Mouse (Mus musculus) cerebellum, adult 11-12 months (tissue): ENCODE measurements at regions not wholly inside any gene's neighbourhood (a gene's known extent, or its start where the extent isn't known, plus 50 kb on each side); places are given as distances from the start of the nearest gene placed in this dataset.
"Not testable (repeated sequence)": the region's sequence is repeated elsewhere in the genome, so short reads cannot be mapped to it uniquely, and the experiment has no call there.

ENCODE experiments used
- DNase-seq: peaks from one replicate; pipeline ENCODE4 v3.0.0; 2022

DNA sequence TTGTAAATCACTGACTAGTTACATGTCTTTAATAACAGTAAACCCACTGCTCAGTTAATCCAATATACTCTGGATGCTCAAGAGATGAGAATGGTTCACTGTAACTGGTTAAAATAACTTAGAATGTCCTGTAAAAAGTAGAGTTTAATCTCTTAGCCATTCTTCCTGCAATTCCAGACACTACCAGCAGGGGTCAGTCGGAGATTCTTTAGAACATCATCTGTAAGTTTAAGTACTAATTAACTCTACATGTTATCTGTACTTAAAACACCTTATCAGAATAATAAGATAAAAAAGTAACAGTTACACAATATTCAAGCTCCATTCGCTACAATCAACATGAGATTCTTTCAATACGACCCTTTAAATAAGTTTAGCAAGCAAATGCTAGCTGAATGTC, 58.7 kb upstream of the Olig3 start:
- no peak for DNase-seq

DNA sequence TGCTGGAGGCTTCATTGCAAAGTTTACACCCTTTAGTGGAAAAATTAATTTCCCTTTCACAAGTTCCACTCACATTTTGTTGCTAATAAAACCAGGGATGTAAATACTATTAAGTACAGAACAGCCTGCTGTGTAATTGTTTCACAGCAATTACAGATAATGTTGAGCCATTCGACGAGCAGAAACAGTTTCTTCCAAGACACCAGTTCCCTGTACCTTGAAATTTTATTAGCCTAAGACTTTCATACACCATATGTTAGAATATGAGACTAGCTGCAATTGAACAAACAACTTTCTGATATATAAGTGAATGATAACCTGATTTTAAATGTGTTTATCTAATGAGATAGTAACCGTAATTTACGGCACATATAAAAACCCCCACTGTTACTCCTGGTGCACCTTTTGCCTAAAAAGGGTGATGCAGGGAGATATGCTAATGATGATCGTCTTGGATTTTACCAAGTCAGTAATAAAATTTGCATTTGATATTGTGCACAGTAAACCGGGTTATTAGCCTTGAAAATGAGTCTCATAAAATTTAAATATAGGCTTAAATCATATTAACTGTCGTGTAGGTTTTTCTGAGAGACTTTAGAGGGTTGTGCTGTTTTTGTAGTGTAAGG, 60.8 kb upstream of the Olig3 start:
- no peak for DNase-seq

DNA sequence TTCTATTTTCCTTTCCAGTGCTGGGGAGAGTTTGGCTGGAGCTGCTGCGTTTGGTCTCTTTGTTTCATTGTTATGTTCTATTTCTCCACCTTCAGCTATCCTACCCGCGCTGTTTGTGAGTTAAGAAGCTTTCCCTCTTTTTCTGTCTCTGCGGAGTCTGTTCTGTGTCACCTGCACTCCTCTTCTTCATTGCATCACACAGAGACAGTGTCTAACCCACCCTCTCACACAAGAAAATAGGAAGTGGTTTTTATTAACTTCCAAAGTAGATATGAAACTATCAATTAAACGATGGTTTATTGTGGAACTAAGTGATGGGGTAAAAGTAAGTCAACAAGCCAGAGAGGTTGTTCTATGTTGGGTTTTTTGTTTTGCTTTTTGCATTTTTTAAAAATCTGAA, 64.9 kb upstream of the Olig3 start:
- no peak for DNase-seq

DNA sequence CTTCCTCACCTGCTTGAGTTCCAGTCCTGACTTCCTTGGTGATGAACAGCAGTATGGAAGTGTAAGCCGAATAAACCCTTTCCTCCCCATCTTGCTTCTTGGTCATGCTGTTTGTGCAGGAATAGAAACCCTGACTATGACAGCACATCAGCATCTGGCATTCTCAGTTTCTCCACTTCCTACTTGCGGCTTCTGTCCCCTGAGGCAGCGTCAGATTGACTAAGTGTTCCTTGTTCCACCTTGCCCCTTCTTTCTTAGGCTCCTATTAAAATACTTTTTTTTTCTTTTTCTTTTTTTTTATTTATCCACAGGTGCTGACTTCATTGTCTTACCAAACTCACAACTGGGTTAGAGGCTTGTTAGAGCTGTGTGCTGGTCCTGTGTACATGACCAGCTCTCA, 65.3 kb upstream of the Olig3 start:
- not testable (repeated sequence) for DNase-seq

DNA sequence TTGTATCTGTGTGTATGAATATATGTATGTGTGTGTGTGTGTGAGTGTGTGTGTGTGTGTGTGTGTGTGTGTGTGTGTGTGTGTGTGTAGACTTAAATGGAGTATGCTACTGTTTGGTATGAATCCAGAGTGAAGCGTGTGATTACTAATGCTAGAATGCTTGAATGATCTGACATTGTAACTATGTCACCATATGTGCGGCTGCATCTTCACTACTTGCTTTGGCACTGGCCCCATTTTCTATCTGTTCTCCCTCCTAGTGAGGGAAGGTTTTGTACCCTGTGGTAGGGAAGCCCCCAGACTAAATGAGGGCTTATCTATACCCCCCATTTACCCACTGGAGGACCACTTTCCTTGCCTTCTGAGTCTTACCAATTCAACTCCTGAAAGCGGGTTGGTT, 74.2 kb upstream of the Olig3 start:
- DNase-seq, result no peak

DNA sequence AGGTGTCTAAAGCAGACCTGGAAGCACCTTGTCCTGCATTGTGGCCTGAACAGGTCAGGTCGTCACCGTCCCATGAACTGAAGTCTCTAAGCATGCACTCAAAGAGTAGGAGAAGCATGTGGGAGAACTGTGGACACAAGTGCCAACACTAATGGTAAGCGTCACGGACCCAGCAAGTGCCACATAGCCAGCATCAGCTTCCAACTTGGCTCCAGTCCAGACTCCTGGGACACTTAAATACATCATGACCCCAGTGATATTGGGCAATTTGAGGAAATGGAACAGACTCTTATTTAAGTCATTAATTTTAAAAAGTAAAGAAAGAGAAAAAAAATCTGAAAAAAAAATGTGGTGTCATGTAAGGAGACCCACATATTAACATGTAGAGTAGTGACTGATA, 75.3 kb upstream of the Olig3 start:
- no peak for DNase-seq

DNA sequence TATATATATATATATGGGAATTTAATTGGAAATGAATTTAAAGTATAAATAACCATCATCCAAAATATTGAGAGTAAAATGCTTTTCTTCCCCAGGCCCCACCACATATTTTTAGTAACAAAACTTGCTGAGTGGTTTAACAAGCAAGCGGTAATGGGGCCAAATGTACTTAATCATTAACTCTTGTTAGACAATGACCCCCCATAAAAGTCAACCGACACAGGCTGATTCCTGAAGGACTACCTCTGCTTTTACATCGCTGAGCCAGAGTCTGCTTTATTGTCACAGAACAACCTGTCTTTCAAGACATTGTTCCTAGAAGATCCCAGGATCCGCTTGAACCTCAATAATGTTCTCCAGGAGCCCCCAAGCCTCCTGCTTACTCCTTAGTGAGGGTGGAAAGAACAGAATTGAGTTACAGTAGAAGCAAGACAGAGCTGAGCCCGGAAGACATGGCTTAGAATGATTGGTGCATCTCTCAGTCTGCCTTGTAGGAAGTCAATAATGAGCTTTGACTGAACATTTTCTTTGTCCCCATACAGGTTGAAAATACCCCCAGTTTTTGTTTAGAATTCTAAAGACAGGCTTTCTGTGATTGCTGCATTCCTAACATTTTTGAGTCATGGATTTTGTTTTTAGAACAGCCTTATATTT, 78.0 kb upstream of the Olig3 start:
- DNase-seq, result no peak

DNA sequence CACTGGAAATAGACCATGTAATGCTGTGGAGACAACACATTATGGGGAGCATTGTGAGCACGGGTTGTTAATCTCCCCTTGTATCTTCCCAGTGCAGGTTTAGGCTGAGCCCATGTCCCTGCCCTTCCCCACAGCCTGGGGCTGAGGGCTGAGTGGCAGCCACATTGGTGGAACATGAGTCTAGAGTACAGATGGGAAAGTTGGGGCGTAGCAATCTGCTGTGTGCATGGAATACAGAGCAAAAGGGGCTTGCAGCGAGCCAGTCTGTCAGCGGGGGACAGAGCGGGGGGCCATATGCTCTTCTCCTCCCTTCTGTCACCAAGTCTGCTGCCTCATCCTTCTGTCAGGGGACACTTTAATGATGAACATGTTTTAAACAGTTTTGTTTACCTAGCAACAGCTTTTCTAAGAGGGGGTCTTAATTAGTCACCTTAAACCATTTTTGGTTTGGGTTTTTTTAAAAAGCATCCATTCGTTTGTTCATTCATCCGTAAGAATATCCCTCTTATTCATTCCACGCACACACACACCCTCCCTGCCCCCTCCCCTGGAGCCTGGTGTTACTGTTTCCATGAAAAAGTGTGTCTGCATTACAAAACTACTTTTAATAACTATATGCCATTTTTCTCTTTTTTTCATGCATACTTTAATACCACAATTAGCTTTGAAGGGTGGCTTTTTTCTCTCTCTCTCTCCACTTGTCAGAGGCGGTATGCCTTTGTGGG, 79.1 kb upstream of the Olig3 start:
- DNase-seq, result peak; percentile 9

DNA sequence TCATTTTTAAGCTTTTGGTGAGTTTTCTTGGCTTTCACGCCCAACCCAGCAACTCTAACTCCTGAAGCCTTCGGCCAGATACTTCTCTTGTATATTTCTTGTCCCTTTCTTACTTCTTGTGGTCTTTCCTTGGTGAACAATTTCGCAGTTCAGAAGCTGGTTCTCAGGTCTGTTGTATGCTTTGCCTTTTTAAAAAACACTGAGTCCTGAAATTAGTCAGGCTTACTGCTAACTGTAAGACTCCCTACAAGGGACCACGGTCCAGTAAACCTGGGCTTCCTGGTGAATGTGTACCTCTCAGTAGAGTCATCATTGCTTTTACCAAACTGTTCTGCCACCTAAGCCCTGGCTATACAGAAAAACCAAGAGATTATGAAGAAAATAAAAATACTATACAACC, 81.3 kb upstream of the Olig3 start:
- DNase-seq, result no peak

DNA sequence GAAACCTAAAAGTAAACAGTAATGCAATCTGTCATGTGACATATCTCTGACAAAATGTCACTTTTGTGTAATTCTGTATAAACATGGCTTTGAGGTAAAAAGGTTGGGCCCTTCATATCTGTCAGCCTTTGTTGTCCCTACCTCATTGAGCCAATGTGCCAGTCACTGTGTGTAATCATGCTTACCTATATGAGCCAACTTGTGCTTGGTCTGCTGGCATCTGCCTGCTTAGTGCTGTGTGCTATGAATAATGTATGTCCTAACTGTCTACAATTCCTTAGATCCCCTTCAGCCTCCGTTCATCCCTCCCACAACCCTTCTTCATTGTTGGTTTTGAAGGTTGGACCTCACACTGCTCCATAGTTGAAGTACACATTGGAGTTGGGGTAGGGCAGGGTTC, 86.9 kb upstream of the Olig3 start:
- no peak for DNase-seq

DNA sequence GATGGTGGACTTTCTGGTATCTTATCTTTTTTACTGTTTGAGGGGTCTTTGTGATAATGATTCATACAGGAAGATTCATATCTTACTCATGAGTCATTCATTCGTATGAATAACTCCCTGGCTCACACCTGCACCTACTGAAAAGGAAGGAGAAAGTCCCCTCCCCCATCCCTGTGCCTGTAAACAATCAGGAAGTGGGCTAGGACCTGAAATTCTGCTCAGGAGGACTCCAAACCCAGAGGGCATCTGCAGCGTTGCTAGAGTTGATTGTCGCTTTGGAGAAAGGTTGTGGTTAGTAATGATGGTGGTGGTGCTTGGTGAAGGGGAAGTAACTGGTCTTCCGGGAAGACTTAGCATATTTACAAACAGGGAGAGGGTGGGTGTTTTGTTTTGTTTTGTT, 88.3 kb upstream of the Olig3 start:
- no peak for DNase-seq

DNA sequence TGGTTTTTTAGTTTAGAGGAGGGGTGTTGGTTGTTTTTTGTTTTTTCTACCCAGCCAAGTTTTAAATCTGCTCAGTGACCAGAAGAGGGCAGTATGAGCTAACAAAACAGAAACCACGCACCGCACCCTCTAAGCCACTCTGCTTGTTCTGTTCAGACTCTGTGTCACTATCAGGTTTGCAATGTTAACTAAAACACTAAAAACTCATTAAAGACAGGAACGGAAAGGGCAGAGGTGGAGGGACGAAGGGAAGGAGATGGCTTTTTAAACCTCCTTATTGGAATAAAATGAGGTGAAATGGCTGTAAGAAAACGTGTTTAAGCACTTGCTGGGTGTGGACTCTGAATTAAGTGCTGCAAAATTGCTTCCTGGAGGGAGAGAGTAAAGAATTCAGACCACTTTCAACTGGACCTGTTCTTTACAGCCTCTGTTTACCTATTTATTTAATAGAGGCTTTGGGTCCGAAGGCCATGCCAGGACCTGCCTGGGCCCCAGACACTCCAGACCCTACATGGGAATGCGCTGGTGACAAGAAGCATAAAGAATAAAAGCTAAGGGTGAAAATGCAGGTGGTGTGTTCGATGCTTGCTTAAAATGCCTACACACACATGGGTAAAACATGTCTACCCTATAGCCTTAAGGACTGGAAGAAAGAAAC, 116.1 kb upstream of the Olig3 start:
- peak; percentile 6 for DNase-seq

DNA sequence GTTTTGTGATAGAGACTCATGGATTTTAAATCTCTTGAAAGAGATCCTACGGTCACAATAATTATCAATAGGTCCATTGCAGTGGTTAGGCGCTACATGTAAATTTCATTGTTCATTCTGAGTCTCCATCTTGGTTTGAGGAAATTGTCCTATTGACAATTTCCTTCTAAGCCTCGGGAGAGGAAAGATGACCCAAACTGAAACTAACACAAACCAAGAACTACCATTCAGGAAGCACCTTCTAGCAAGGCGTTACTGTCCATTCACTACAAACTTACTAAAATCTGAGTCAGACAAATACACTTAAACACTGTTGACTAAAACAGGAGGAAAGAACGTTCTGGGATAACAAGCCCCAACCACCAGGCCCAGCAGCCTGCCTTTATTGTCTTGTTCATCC, 140.1 kb upstream of the Olig3 start:
- no peak for DNase-seq

DNA sequence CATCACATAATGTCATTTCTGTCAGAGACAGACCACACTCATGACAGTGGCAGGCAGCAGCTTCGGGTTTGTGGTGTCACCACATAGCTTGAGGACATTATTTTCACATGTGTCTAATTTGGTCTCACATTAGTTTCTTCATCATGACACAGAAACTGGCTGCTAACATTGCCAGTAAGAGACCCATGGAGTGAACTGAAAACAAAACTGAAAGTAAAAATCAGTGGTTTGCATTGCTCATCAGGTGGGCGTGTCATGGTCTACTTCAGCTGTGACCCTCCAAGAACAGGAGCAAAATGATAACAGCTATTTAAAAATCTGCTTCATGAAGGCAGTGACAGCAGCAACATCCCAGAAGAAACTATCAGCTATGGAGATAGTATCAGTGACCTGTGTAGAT, 146.6 kb upstream of the Olig3 start:
- no peak for DNase-seq

DNA sequence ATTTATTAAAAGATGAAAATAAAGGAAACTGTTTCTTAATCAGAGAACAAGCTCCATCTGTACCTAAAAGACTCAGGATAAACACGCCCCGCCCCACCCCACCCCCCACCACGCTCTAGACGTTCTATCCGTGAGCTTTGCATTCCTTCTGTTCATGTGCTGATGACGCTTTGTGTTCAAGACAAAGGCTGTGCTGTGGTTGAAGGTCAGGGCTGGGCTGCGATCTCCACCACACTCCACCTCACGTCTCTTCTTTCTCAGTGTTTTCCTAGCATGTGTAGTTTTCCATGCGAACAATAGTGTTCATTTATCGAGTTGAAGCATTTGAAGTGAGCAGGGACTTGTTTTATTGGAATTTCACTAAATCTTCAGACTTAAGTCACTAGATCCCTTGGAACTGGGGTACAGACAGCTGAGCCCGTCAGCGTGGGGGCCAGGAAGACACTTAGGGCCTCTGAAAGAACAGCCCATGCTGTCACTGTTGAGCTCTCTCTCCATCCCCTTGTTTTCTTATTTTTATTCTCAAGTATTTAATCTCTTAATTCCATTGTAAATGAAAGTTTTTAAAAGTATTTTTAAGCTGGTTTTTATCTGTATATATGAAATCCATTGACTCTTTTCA, 148.1 kb upstream of the Olig3 start:
- no peak for DNase-seq

DNA sequence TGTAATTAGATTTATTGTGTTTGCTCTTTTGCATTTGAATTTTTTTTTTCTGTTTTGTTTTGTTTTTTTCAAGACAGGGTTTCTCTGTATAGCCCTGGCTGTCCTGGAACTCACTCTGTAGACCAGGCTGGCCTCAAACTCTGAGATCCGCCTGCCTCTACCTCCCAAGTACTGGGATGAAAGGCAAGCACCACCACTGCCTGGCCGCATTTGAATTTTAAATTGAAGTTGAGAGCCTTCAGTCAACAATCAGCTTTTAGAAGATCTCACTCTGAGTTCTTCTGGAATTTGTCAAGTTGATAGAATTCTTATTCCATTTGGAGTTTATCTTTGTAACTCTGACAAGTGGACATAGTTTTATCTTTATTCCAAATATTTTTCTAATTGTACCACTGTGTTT, 148.8 kb upstream of the Olig3 start:
- no peak for DNase-seq

DNA sequence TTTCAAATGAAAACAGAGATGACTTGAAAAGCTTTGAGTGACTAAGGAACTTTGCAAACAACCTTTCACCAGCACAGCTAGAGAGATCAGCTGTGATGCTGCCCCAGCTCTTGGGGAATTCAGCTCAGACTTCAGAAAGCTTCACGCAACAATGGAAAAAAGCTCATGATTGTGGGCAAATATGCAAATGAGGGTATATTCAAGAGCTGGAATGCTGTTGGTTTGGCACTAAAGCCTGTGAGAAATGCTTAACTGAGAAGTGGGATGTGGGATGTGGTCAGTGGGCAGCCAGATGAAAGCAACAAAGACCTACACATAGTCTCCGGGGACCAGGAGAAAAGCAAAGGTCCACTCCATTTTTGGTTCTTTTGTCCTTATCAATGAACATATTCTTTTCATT, 156.0 kb upstream of the Olig3 start:
- no peak for DNase-seq

DNA sequence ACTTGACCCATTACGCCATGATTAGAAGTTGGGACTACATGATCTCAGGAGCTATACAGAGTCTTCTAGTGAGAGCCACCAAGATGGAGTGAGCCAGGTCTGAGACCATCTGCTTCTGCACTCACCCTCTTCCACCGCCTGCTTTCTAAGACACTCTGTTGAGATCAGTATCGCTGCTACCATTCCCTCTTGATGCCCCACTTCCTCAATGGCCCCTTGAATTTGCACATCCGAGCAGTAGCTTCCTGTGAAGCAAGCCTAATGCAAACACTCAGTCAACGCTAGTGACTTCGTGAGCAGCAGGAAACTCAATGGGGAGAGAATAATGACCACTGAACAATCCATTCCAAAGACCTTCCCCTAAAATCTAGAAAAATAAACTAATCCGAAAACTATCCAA, 160.7 kb upstream of the Olig3 start:
- no peak for DNase-seq

DNA sequence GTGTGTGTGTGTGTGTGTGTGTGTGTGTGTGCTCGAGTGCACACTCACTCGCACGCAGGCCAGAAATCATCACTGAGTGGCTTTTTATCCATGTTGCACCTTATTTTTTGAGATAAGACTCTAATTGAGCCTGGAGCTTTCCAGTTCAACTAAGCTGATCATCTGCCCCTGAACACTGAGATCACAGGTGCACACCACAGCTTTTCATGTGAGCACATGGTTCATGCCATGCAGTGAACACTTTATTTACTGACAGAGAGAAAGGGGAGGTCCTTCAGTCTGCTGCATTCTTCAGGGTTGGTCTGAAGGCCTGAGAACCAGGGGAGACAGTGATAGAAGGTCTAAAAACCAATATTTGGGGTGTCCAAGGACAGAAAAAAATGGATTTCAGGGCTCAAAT, 161.7 kb upstream of the Olig3 start:
- no peak for DNase-seq

DNA sequence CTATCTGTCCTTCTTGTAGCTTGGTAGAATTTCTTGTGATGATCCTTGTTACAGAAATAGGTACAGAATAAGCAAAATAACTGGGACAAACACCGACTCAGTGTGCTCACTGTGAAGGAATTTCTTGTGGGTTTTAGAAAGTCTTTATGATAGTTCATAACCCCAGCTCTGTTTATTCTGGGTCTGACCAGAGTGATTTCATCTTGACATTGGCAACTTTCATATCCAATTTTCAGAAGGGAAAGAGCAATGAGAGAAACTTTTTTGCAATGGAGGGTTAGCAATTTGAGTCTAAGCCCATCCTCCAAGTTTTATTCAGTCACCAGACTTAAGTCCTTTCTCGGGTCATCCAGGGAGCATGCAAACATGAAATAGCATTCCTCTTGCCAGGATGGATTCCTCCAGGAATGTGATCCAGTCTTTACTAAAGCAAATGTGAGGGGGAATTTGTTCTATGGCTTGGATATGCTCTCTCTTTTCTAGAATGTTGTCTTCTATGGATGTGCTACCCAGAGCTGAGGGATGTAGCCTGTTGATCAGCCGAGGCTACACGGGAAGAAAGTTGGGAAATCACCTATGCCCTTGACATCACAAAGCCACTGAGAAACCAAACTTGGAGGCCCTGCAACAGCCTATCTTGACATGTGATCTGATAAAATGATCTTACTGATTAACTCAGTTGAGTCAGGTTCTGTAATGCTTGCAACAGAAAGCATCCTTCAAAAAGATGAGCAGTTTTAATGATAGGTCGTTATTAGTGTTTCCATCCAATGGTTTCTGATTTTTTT, 163.2 kb upstream of the Olig3 start:
- no peak for DNase-seq

DNA sequence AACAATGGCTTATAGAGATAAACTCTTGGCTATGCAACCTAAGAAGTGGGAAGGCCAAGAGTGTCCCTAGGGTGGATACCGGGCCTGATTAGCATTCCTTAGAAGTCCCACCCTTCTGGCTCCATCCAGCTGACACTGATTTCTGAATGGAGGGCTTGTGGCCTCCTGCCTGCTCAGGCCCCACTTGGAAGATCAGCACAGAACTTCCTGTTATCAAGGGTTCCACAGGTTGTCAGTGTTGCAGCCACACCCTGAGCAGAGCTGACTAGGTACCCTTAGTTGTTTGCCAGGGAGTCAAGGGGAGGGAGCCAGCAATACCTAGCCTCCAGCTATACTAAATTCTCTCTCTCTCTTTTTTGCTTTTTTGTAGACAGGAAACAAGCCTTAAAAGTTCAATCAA, 164.1 kb upstream of the Olig3 start:
- DNase-seq, result no peak

DNA sequence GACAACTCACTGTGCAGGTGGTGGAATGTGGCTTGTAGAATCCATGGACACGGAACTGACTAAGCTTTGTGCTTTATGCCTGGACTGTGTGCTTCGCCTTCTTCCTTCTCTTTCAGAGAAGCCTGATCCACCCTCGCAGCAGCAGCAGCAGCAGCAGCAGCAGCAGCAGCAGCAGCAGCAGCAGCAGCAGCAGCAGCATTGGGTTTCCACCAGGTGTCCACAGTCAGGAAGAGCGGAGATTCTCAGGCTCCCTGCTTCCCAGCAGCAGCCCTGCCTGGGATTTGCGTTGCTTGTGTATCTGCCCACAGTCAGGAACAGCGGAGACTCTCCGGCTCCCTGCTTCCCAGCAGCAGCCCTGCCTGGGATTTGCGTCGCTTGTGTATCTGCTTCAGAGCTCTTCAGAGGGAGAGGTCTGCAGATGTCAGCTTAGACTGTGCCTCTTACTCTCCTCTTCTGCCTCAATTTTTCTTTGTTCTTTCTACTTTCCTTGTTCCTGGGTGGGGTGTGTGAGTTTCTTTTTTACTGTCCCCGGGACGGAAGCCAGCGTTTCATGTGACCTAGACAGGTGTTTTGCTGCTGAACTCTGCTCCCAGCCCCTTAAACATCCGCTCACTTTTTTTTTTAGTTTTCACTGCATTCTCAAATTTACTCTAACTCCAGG, 168.1 kb upstream of the Olig3 start:
- no peak for DNase-seq
